Mouse (Mus musculus): ENCODE measurements around the gene Foxp1. TPM values are rescaled to one million over a fixed set of nuclear protein-coding genes. Genes with fewer than 3 reads are reported as not detected.

Gene Foxp1
- polyA plus RNA-seq, 2 experiments: 7.9 to 10.6 TPM

GRCm38 (mm10) chr6:99026040-99026439 lies 496.5 kb downstream of the Foxp1 start:
- peak overlapping the region; percentile 11 for H3K4me2 ChIP-seq (ENCODE audit: low read depth)
- peaks cover 0 to 20% of the 10 kb centered on the region in 2 experiments; a peak in 2 of 4 replicates for H3K4me1 ChIP-seq (replicated peaks; ENCODE audit: control insufficient read depth in 2 of 2, insufficient read depth in 2 of 2, low read length in 1 of 2)
- H3K9me3 ChIP-seq (ENCODE audit: control insufficient read depth, low read length): no peaks in the 10 kb centered on the region
- no peaks in the 10 kb centered on the region for H3K36me3 ChIP-seq (replicated peaks; ENCODE audit: control insufficient read depth, insufficient read depth, low read depth)
- no peak overlapping the region for H3K9ac ChIP-seq (replicated peaks)
- peaks cover 8% of the 10 kb centered on the region for H3K27me3 ChIP-seq (ENCODE audit: control insufficient read depth, insufficient read depth, low read length)
- no peak overlapping the region for H3K4me3 ChIP-seq (ENCODE audit: insufficient read depth in 1 of 2, low read depth in 2 of 2, low read length in 2 of 2)
- DNase-seq (ENCODE audit: low read depth in 3 of 3, low spot score in 3 of 3): no peak
- WGBS (ENCODE audit: insufficient replicate concordance): 29% methylated on average over 3 of the region's 3 CpGs
- no peak for ATAC-seq (ENCODE audit: insufficient read depth)
- no peak for TF ChIP-seq CTCF (IDR thresholded peaks at IDR 0.05; ENCODE audit: low read depth)
- TF ChIP-seq EP300 (IDR thresholded peaks at IDR 0.05; ENCODE audit: low read depth): no peak
- H3K27ac ChIP-seq: no peak overlapping the region

- no peaks in the 10 kb centered on the region for H3K9me3 ChIP-seq (ENCODE audit: control insufficient read depth, low read length)
- H3K4me2 ChIP-seq (ENCODE audit: low read depth): no peak overlapping the region
- ATAC-seq (ENCODE audit: insufficient read depth) (no peak), DNase-seq (ENCODE audit: low read depth in 3 of 3, low spot score in 3 of 3) (no peak)
- peaks cover 8% of the 10 kb centered on the region for H3K27me3 ChIP-seq (ENCODE audit: control insufficient read depth, insufficient read depth, low read length)
- H3K36me3 ChIP-seq (replicated peaks; ENCODE audit: control insufficient read depth, insufficient read depth, low read depth): no peaks in the 10 kb centered on the region
- no peak overlapping the region for H3K27ac ChIP-seq
- TF ChIP-seq EP300 (IDR thresholded peaks at IDR 0.05; ENCODE audit: low read depth) (no peak), CTCF (IDR thresholded peaks at IDR 0.05; ENCODE audit: low read depth) (no peak)
- peaks cover 0 to 18% of the 10 kb centered on the region in 2 experiments; a peak in 2 of 4 replicates for H3K4me1 ChIP-seq (replicated peaks; ENCODE audit: control insufficient read depth in 2 of 2, insufficient read depth in 2 of 2, low read length in 1 of 2)
- WGBS (ENCODE audit: insufficient replicate concordance): 20% methylated on average over 9 of the region's 9 CpGs
- no peak overlapping the region for H3K4me3 ChIP-seq (ENCODE audit: insufficient read depth in 1 of 2, low read depth in 2 of 2, low read length in 2 of 2)
- H3K9ac ChIP-seq (replicated peaks): no peak overlapping the region
Measured at GRCm38 (mm10) chr6:99024588-99024987, 497.9 kb downstream of the Foxp1 start.

DNA sequence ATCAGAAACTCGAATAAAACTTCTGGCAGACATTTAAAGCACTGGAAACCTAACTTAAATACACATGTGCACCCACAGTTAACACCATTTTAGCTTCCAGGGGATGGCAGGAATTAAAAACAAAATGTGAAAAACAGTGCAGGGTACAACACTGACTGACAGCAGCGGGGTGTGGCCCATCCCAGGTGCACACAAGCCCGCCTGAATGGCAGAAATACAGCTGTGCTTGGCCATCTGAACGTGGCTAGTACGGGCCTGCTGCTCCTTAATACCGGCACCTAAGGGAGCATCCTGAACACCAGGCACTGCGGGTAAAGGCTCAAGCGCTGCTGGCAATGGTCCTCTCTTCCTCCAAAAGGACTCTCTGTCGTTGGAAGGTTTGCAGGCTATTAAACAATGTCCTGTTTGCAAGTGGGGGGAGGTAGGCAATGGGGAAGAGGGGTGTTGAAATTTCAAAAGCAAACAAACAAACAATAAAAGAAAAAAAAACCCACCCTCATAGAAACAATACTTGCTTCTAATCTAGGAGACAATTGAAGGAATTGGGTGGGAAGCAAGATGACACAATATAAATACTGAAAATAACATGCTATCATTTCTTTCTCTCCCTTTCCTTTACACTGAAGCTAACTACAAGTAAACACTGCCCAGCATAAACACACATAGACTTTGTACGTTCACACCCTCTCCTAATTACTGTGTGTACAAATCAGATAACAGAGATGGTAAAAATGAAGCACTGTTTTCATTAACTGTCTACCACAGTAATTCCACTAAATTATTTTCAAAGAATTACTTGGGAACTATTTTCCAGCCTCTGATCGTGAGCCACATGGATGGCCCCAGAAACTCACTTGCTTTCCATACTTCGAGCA lies 501.7 kb downstream of the Foxp1 start:
- H3K9ac ChIP-seq (replicated peaks): no peak overlapping the region
- H3K27me3 ChIP-seq (ENCODE audit: control insufficient read depth, insufficient read depth, low read length): no peaks in the 10 kb centered on the region
- H3K4me3 ChIP-seq (ENCODE audit: insufficient read depth in 1 of 2, low read depth in 2 of 2, low read length in 2 of 2): no peak overlapping the region
- H3K27ac ChIP-seq: no peak overlapping the region
- no peaks in the 10 kb centered on the region for H3K9me3 ChIP-seq (ENCODE audit: control insufficient read depth, low read length)
- H3K36me3 ChIP-seq (replicated peaks; ENCODE audit: control insufficient read depth, insufficient read depth, low read depth): no peaks in the 10 kb centered on the region
- no peak for TF ChIP-seq EP300 (IDR thresholded peaks at IDR 0.05; ENCODE audit: low read depth)
- no peak for TF ChIP-seq CTCF (IDR thresholded peaks at IDR 0.05; ENCODE audit: low read depth)
- 49% methylated on average over 12 of the region's 12 CpGs for WGBS (ENCODE audit: insufficient replicate concordance)
- no peak for DNase-seq (ENCODE audit: low read depth in 3 of 3, low spot score in 3 of 3)
- H3K4me2 ChIP-seq (ENCODE audit: low read depth): no peak overlapping the region
- peaks cover 0 to 12% of the 10 kb centered on the region in 2 experiments; a peak in 2 of 4 replicates for H3K4me1 ChIP-seq (replicated peaks; ENCODE audit: control insufficient read depth in 2 of 2, insufficient read depth in 2 of 2, low read length in 1 of 2)
- no peak for ATAC-seq (ENCODE audit: insufficient read depth)

- Histone ChIP-seq H3K27ac (no peak overlapping the region), H3K4me2 (ENCODE audit: low read depth) (no peak overlapping the region), H3K4me3 (ENCODE audit: insufficient read depth in 1 of 2, low read depth in 2 of 2, low read length in 2 of 2) (no peak overlapping the region), H3K9me3 (ENCODE audit: control insufficient read depth, low read length) (no peaks in the 10 kb centered on the region), H3K4me1 (replicated peaks; ENCODE audit: control insufficient read depth in 2 of 2, insufficient read depth in 2 of 2, low read length in 1 of 2) (peaks cover 0 to 7% of the 10 kb centered on the region in 2 experiments; a peak in 2 of 4 replicates), H3K9ac (replicated peaks) (no peak overlapping the region), H3K36me3 (replicated peaks; ENCODE audit: control insufficient read depth, insufficient read depth, low read depth) (no peaks in the 10 kb centered on the region), H3K27me3 (ENCODE audit: control insufficient read depth, insufficient read depth, low read length) (no peaks in the 10 kb centered on the region)
- ATAC-seq (ENCODE audit: insufficient read depth): no peak
- no peak for DNase-seq (ENCODE audit: low read depth in 3 of 3, low spot score in 3 of 3)
- TF ChIP-seq EP300 (IDR thresholded peaks at IDR 0.05; ENCODE audit: low read depth): no peak
- no peak for TF ChIP-seq CTCF (IDR thresholded peaks at IDR 0.05; ENCODE audit: low read depth)
- 62% methylated on average over 8 of the region's 8 CpGs for WGBS (ENCODE audit: insufficient replicate concordance)
Measured at GRCm38 (mm10) chr6:99019716-99020115, 502.8 kb downstream of the Foxp1 start.

- 76% methylated on average over 9 of the region's 9 CpGs for WGBS (ENCODE audit: insufficient replicate concordance)
- Histone ChIP-seq H3K4me1 (replicated peaks; ENCODE audit: control insufficient read depth in 2 of 2, insufficient read depth in 2 of 2, low read length in 1 of 2) (peaks cover 0 to 4% of the 10 kb centered on the region in 2 experiments; a peak in 1 of 4 replicates), H3K9me3 (ENCODE audit: control insufficient read depth, low read length) (no peaks in the 10 kb centered on the region), H3K27ac (no peak overlapping the region), H3K27me3 (ENCODE audit: control insufficient read depth, insufficient read depth, low read length) (no peaks in the 10 kb centered on the region), H3K4me3 (ENCODE audit: insufficient read depth in 1 of 2, low read depth in 2 of 2, low read length in 2 of 2) (no peak overlapping the region), H3K4me2 (ENCODE audit: low read depth) (no peak overlapping the region), H3K9ac (replicated peaks) (no peak overlapping the region), H3K36me3 (replicated peaks; ENCODE audit: control insufficient read depth, insufficient read depth, low read depth) (no peaks in the 10 kb centered on the region)
- no peak for TF ChIP-seq EP300 (IDR thresholded peaks at IDR 0.05; ENCODE audit: low read depth)
- no peak for TF ChIP-seq CTCF (IDR thresholded peaks at IDR 0.05; ENCODE audit: low read depth)
- no peak for ATAC-seq (ENCODE audit: insufficient read depth)
- DNase-seq (ENCODE audit: low read depth in 3 of 3, low spot score in 3 of 3): no peak
Measured at GRCm38 (mm10) chr6:99019266-99019665, 503.3 kb downstream of the Foxp1 start.
